ENCODE assay signal across 10 mouse cellular contexts in the genomic region with DNA sequence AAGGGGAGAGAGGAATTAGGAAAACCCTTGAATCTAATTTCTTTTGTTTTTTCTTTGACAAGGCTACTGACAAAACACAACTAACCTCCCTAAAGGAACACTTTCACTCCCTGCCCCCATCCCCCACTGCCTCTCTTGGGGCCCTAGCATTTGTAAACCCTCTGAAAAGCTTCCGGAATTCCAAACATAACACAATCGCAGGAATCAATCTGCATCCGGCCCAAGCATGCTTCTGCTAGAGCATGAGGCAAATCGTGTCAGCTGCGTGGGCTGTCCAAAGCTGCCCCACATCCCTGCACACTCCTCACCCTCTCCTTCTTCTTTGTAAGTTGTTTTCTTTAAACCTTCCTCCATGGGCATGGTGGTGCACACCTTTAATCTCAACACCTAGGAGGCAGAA. TPM values are rescaled to one million over a fixed set of nuclear protein-coding genes. Genes with fewer than 3 reads are reported as not detected.
A peak's percentile ranks its signal among the peaks of the same experiment; 100 is the strongest.
DNase-seq lines count a peak whose midpoint lies in the region; ATAC-seq lines count a peak whose summit lies in the region.
"Had no signal": no experiment of that assay in that cellular context is flagged by ENCODE, and none has a peak within 500 bp of the region (broad histone marks: within the 10 kb centered on the region; RNA-seq: fewer than 3 reads in every experiment).

No protein-coding gene starts in this region.

- peaks cover 18% of the 10 kb centered on the region for H3K4me1 ChIP-seq in hindbrain, embryonic 10.5 days (replicated peaks)
- peaks cover 12% of the 10 kb centered on the region for H3K4me1 ChIP-seq in hindbrain, embryonic 16.5 days (ENCODE audit: control insufficient read depth, insufficient read depth, low read depth, low read length)
- peaks cover 10% of the 10 kb centered on the region; the same call in 1 of the 2 replicates for H3K4me1 ChIP-seq in embryonic facial prominence, embryonic 14.5 days (ENCODE audit: control insufficient read depth, insufficient read depth, low read length)
- H3K4me1 ChIP-seq in kidney, embryonic 14.5 days (ENCODE audit: control insufficient read depth, insufficient read depth, low read length): peaks cover 11% of the 10 kb centered on the region; the same call in 1 of the 2 replicates

- peak; percentile 27 for DNase-seq in hindbrain, embryonic 10.5 days (ENCODE audit: low spot score)
- DNase-seq in embryonic facial prominence, embryonic 14.5 days (ENCODE audit: low spot score): peak; percentile 79
- peak; percentile 62 for DNase-seq in lung, postnatal 25 days (ENCODE audit: low spot score)
- DNase-seq in adrenal gland, adult 2 months: no peak
- no peak for DNase-seq in ovary, postnatal 10 days (ENCODE audit: low spot score)
- DNase-seq in left cerebral cortex, adult 8-10 months (ENCODE audit: low spot score in 2 of 2): no peak
- DNase-seq: gastrocnemius, postnatal 25 days had no signal

- WGBS in hindbrain, embryonic 10.5 days: 36% methylated on average over 5 of the region's 5 CpGs
- 41% methylated on average over 5 of the region's 5 CpGs for WGBS in hindbrain, embryonic 16.5 days
- WGBS in embryonic facial prominence, embryonic 14.5 days: 26% methylated on average over 5 of the region's 5 CpGs
- 36% methylated on average over 5 of the region's 5 CpGs for WGBS in kidney, embryonic 14.5 days

- H3K4me3 ChIP-seq in hindbrain, embryonic 10.5 days: no peak overlapping the region
- no peak overlapping the region for H3K4me3 ChIP-seq in hindbrain, embryonic 16.5 days (ENCODE audit: low read length)
- no peak overlapping the region for H3K4me3 ChIP-seq in embryonic facial prominence, embryonic 14.5 days (ENCODE audit: low read depth, low read length)
- H3K4me3 ChIP-seq in kidney, embryonic 14.5 days (ENCODE audit: low read length): no peak overlapping the region

- peaks cover 3% of the 10 kb centered on the region; the same call in 1 of the 2 replicates for H3K9me3 ChIP-seq in hindbrain, embryonic 10.5 days
- H3K9me3 ChIP-seq in hindbrain, embryonic 16.5 days (ENCODE audit: control insufficient read depth, low read length): no peaks in the 10 kb centered on the region
- peaks cover 4% of the 10 kb centered on the region; the same call in 1 of the 2 replicates for H3K9me3 ChIP-seq in embryonic facial prominence, embryonic 14.5 days (ENCODE audit: control insufficient read depth, low read length)
- peaks cover 4% of the 10 kb centered on the region; the same call in 1 of the 2 replicates for H3K9me3 ChIP-seq in kidney, embryonic 14.5 days (ENCODE audit: control insufficient read depth, low read length)

- H3K27ac ChIP-seq in hindbrain, embryonic 10.5 days: peak overlapping the region; percentile 50; the same call in 1 of the 2 replicates
- H3K27ac ChIP-seq in hindbrain, embryonic 16.5 days (ENCODE audit: low read depth, low read length): no peak overlapping the region
- 0 out of 2 replicates have a peak overlapping the region, but pooled peaks have one; percentile 15 for H3K27ac ChIP-seq in embryonic facial prominence, embryonic 14.5 days (replicated peaks; ENCODE audit: low read depth, low read length)
- H3K27ac ChIP-seq in kidney, embryonic 14.5 days (ENCODE audit: low read depth, low read length): peak overlapping the region; percentile 65; the same call in 1 of the 2 replicates

- H3K27me3 ChIP-seq in hindbrain, embryonic 10.5 days (ENCODE audit: insufficient read depth, poor library complexity, severe bottlenecking): no peaks in the 10 kb centered on the region
- no peaks in the 10 kb centered on the region for H3K27me3 ChIP-seq in hindbrain, embryonic 16.5 days (replicated peaks; ENCODE audit: control insufficient read depth, insufficient read depth, low read length)
- H3K27me3 ChIP-seq in embryonic facial prominence, embryonic 14.5 days (replicated peaks; ENCODE audit: control insufficient read depth, insufficient read depth, low read length): no peaks in the 10 kb centered on the region
- H3K27me3 ChIP-seq in kidney, embryonic 14.5 days (ENCODE audit: control insufficient read depth, insufficient read depth, low read length): no peaks in the 10 kb centered on the region

- no peak for ATAC-seq in hindbrain, embryonic 16.5 days
- ATAC-seq in embryonic facial prominence, embryonic 14.5 days (ENCODE audit: low read depth): no peak
- no peak for ATAC-seq in kidney, embryonic 14.5 days (ENCODE audit: low FRiP score, low TSS enrichment)
- ATAC-seq: inflammation-experienced regulatory T-cells, adult 6 months had no signal

- no peaks in the 10 kb centered on the region for H3K36me3 ChIP-seq in hindbrain, embryonic 10.5 days
- H3K36me3 ChIP-seq in hindbrain, embryonic 16.5 days (ENCODE audit: control insufficient read depth, insufficient read depth, low read length): no peaks in the 10 kb centered on the region
- no peaks in the 10 kb centered on the region for H3K36me3 ChIP-seq in embryonic facial prominence, embryonic 14.5 days (ENCODE audit: control insufficient read depth, insufficient read depth, low read length)
- no peaks in the 10 kb centered on the region for H3K36me3 ChIP-seq in kidney, embryonic 14.5 days (ENCODE audit: control insufficient read depth, insufficient read depth, low read length)

- H3K4me2 ChIP-seq in hindbrain, embryonic 16.5 days (ENCODE audit: low read length): no peak overlapping the region
- H3K4me2 ChIP-seq in embryonic facial prominence, embryonic 14.5 days (ENCODE audit: low read depth, low read length): no peak overlapping the region
- H3K4me2 ChIP-seq in kidney, embryonic 14.5 days (replicated peaks; ENCODE audit: low read depth, low read length): no peak overlapping the region

- no peak overlapping the region for H3K9ac ChIP-seq in hindbrain, embryonic 16.5 days (ENCODE audit: low read depth, low read length)
- H3K9ac ChIP-seq in embryonic facial prominence, embryonic 14.5 days (ENCODE audit: low read depth, low read length): no peak overlapping the region
- no peak overlapping the region for H3K9ac ChIP-seq in kidney, embryonic 14.5 days (ENCODE audit: low read depth, low read length)

RNA-seq across cellular contexts. Expression of a gene that starts 4.9 kb away (rescaled TPM):
- 0.86 and 1.8 TPM in 2 replicates for polyA plus RNA-seq in hindbrain, embryonic 10.5 days (2016; fragmentation: Nextera tagmentation; extraction: Ambion mirVana)
- polyA plus RNA-seq in hindbrain, embryonic 16.5 days (2015; fragmentation: Nextera tagmentation; extraction: Ambion mirVana): 9.1 and 11.6 TPM in 2 replicates
- 1.4 and 1.6 TPM in 2 replicates for polyA plus RNA-seq in embryonic facial prominence, embryonic 14.5 days (2014; fragmentation: Nextera tagmentation; extraction: Ambion mirVana)
- 0.47 and 0.53 TPM in 2 replicates for polyA plus RNA-seq in kidney, embryonic 14.5 days (2014; fragmentation: Nextera tagmentation; extraction: Ambion mirVana)
- 1 to 10 TPM; 1.5 to 4.2 TPM for total RNA-seq in adrenal gland, adult 2 months (2021)
- polyA plus RNA-seq in adrenal gland, adult 2 months (2012; rRNA removed): 3.8 and 3.9 TPM in 2 replicates
- total RNA-seq in left cerebral cortex, adult 8-10 months (2022): 1 to 10 TPM; 2.7 to 6.2 (median 3.1) TPM

Comparison
In these comparisons a context has a peak if more than half of its experiments do, and no peak if none do; other contexts are left out.
1. DNase-seq: peak in hindbrain, embryonic 10.5 days (single experiment), embryonic facial prominence, embryonic 14.5 days (single experiment) and lung, postnatal 25 days (single experiment); none in adrenal gland, adult 2 months (single experiment), ovary, postnatal 10 days (single experiment) and left cerebral cortex, adult 8-10 months (0 of 2).